Mouse (Mus musculus) ES-CJ7 (cell line): ENCODE data around the gene Zfyve19.
A peak's percentile ranks its signal among the peaks of the same experiment; 100 is the strongest.

Experiments used
- DNase-seq: peaks from one replicate; pipeline ENCODE4 v3.0.0; 2011; ENCODE audit warnings: low read depth, low spot score

Zfyve19 gene

DNA sequence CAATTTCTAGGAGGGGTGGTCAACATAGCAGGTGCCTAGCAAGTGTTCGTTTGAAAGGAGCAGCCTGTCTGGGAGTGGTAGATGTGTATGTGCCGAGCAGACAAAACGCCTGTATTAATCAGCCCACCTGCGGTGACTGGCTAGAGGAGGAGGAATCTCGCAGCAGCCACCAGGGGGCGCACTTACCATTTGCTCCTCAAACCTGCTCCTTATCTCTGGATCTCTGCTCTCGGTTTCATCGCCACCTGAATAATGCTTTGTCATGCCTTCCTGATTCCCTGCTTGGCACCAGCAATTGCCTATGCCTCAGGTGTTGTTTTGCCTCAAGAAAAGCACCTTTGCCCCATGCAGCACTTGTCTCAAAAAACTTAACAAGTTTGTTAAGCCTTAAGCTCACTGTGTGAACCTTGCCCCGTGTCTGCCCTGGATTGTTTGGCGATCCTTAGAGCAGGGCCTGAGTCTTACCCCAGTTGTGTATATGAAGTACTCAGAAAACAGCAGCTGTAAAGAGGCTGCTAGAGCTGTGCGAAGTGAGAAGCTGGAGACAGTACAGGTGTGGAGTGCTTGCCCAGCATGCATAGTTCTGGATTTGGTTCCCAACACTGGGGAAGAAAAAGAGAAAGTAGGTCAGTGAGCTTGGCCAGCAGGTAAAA, 42.5 kb downstream of the Zfyve19 start:
- peak; percentile 90 for DNase-seq

DNA sequence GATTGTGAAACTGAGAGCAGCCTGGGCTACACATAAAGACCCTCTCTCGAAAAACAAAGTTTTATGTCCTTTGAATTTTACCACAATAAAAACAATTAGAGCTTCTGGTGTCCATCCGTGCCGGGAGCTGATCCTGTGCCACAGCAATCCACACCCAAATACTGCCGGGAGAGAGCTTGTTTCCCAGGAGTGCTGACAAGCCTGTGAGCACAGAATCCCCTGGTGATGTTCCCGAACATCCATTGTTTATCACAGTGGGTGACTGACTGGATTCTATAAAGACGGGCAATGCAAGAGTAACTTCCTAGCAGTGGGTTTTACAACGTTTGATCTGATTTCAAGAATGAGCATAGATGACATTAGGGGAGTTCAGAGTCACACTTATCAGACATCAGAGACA, 46.6 kb downstream of the Zfyve19 start:
- peak; percentile 63 for DNase-seq

DNA sequence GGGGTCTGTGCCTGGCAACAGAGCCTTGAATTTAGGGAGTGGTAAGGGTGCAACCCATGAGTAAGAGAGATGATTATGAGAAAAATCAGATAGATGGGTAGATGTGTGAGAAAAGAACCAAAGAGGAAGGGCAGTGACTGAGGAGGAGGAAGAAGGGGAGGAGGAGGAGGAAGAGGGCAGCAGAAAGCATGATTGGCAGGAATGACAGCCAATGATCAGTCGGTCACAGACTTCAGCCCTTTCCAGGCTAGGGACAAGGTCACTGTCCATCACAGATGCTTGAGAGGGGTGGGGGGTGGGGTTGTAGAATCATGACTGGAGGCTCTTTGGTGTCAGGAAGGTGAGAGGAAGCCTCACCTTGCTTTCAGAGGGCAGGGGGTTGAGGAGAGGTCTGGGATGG, 52.1 kb downstream of the Zfyve19 start:
- DNase-seq, result no peak

- DNase-seq, result no peak
Measured at GRCm38 (mm10) chr2:119261326-119261725, 52.9 kb downstream of the Zfyve19 start.

GRCm38 (mm10) chr2:119262978-119263377, 54.6 kb downstream of the Zfyve19 start:
- no peak for DNase-seq

- DNase-seq, result no peak
Measured at GRCm38 (mm10) chr2:119263813-119264212, 55.4 kb downstream of the Zfyve19 start.
